Mouse (Mus musculus): ENCODE data around the gene Tmem176b. TPM values are rescaled to one million over a fixed set of nuclear protein-coding genes. Genes with fewer than 3 reads are reported as not detected.
"Not testable (repeated sequence)": the region's sequence is repeated elsewhere in the genome, so short reads cannot be mapped to it uniquely, and the experiment has no call there.

The Tmem176b gene
- polyA plus RNA-seq (2021) = 2,760 TPM

GRCm38 (mm10) chr6:48840973-48841625 lies at the start of gene Tmem176b:
Gene Tmem176b (minus strand): TSS chr6:48841496.
- no peaks in the 10 kb centered on the region for H3K27me3 ChIP-seq
- CTCF ChIA-PET = interaction anchor here (0.8 to 7.3 kb wide), 18 partner anchors 10 to 196 kb away, joined by 3 to 73 read pairs (median 5); partner anchors contain the start of gene Gimap8
- in situ Hi-C loops (cut with MboI; ENCODE audit: low pct_unique_long_range_greater_than_20kb) = no loop called here
- peak; percentile 97 for DNase-seq (ENCODE audit: low read depth, low spot score)
- ATAC-seq = peak; percentile 69
- TF ChIP-seq CTCF (IDR thresholded peaks at IDR 0.05) = no peak
- POLR2A ChIA-PET = interaction anchor here (0.9 to 5.4 kb wide), 14 partner anchors 9 to 195 kb away, joined by 3 to 34 read pairs (median 4); no protein-coding TSS in a partner anchor

- ChIA-PET POLR2A (no interaction called here), CTCF (no interaction called here)
- DNase-seq (ENCODE audit: low read depth, low spot score) (no peak), ATAC-seq (no peak)
- no peak for TF ChIP-seq CTCF (IDR thresholded peaks at IDR 0.05)
- in situ Hi-C loops (cut with MboI; ENCODE audit: low pct_unique_long_range_greater_than_20kb) = no loop called here
- no peaks in the 10 kb centered on the region for H3K27me3 ChIP-seq
Measured at GRCm38 (mm10) chr6:48876510-48877135, 35.3 kb upstream of the Tmem176b start.

GRCm38 (mm10) chr6:48875515-48875914 lies 34.2 kb upstream of the Tmem176b start:
- in situ Hi-C loops (cut with MboI; ENCODE audit: low pct_unique_long_range_greater_than_20kb) = no loop called here
- DNase-seq (ENCODE audit: low read depth, low spot score) (no peak), ATAC-seq (no peak)
- ChIA-PET POLR2A (no interaction called here), CTCF (no interaction called here)
- no peak for TF ChIP-seq CTCF (IDR thresholded peaks at IDR 0.05)
- H3K27me3 ChIP-seq = no peaks in the 10 kb centered on the region

- ChIA-PET POLR2A (no interaction called here), CTCF (interaction anchor here (1.2 kb wide), 1 partner anchor 21 kb away, joined by 3 read pairs; no protein-coding TSS in a partner anchor)
- no peaks in the 10 kb centered on the region for H3K27me3 ChIP-seq
- in situ Hi-C loops (cut with MboI; ENCODE audit: low pct_unique_long_range_greater_than_20kb) = no loop called here
- ATAC-seq (no peak), DNase-seq (ENCODE audit: low read depth, low spot score) (no peak)
- no peak for TF ChIP-seq CTCF (IDR thresholded peaks at IDR 0.05)
Measured at GRCm38 (mm10) chr6:48874576-48874975, 33.3 kb upstream of the Tmem176b start.

GRCm38 (mm10) chr6:48872596-48872995 lies 31.3 kb upstream of the Tmem176b start, which contains the start of gene Aoc1:
Gene Aoc1 (plus strand): TSS chr6:48872896.
- no peak for TF ChIP-seq CTCF (IDR thresholded peaks at IDR 0.05)
- ChIA-PET CTCF (interaction anchor here (1.0 kb wide), 1 partner anchor 39 kb away, joined by 4 read pairs; no protein-coding TSS in a partner anchor), POLR2A (no interaction called here)
- in situ Hi-C loops (cut with MboI; ENCODE audit: low pct_unique_long_range_greater_than_20kb) = no loop called here
- ATAC-seq (no peak), DNase-seq (ENCODE audit: low read depth, low spot score) (no peak)
- H3K27me3 ChIP-seq = no peaks in the 10 kb centered on the region

GRCm38 (mm10) chr6:48869774-48870173 lies 28.5 kb upstream of the Tmem176b start:
- in situ Hi-C loops (cut with MboI; ENCODE audit: low pct_unique_long_range_greater_than_20kb) = loop anchor here (5.0 kb wide), 1 partner anchor 38 kb away; no protein-coding TSS in a partner anchor
- no peak for TF ChIP-seq CTCF (IDR thresholded peaks at IDR 0.05)
- ATAC-seq (peak; percentile 81), DNase-seq (ENCODE audit: low read depth, low spot score) (peak; percentile 90)
- no peaks in the 10 kb centered on the region for H3K27me3 ChIP-seq
- ChIA-PET CTCF (interaction anchor here (0.8 to 2.5 kb wide), 8 partner anchors 10 to 223 kb away, joined by 3 to 8 read pairs (median 4); partner anchors contain the start of gene Gimap8), POLR2A (interaction anchor here (1.4 to 1.8 kb wide), 4 partner anchors 25 to 84 kb away, joined by 5 to 8 read pairs (median 6); partner anchors contain the start of genes Tmem176a and Tmem176b)

- ATAC-seq (no peak), DNase-seq (ENCODE audit: low read depth, low spot score) (no peak)
- CTCF ChIA-PET = no interaction called here
- no peaks in the 10 kb centered on the region for H3K27me3 ChIP-seq
- no peak for TF ChIP-seq CTCF (IDR thresholded peaks at IDR 0.05)
- in situ Hi-C loops (cut with MboI; ENCODE audit: low pct_unique_long_range_greater_than_20kb) = loop anchor here (5.0 kb wide), 1 partner anchor 40 kb away; no protein-coding TSS in a partner anchor
- POLR2A ChIA-PET = interaction anchor here (0.9 to 1.7 kb wide), 2 partner anchors 30 to 87 kb away, joined by 5 to 9 read pairs; no protein-coding TSS in a partner anchor
Measured at GRCm38 (mm10) chr6:48867158-48867557, 25.9 kb upstream of the Tmem176b start.

GRCm38 (mm10) chr6:48866355-48866950 lies 25.2 kb upstream of the Tmem176b start:
- CTCF ChIA-PET = interaction anchor here (0.8 to 0.9 kb wide), 2 partner anchors 23 to 25 kb away, joined by 3 read pairs; partner anchors contain the start of gene Tmem176b
- DNase-seq (ENCODE audit: low read depth, low spot score); ATAC-seq; H3K27me3 ChIP-seq: not testable (repeated sequence)
- in situ Hi-C loops (cut with MboI; ENCODE audit: low pct_unique_long_range_greater_than_20kb) = loop anchor here (5.0 kb wide), 1 partner anchor 41 kb away; no protein-coding TSS in a partner anchor
- POLR2A ChIA-PET = interaction anchor here (0.8 to 1.7 kb wide), 2 partner anchors 30 kb away, joined by 3 to 9 read pairs; no protein-coding TSS in a partner anchor

GRCm38 (mm10) chr6:48865152-48865745 lies 24.0 kb upstream of the Tmem176b start:
- no peaks in the 10 kb centered on the region for H3K27me3 ChIP-seq
- POLR2A ChIA-PET = no interaction called here
- in situ Hi-C loops (cut with MboI; ENCODE audit: low pct_unique_long_range_greater_than_20kb) = loop anchor here (5.0 kb wide), 1 partner anchor 42 kb away; no protein-coding TSS in a partner anchor
- CTCF ChIA-PET = interaction anchor here (0.8 to 12.0 kb wide), 2 partner anchors 24 to 91 kb away, joined by 3 to 124 read pairs; no protein-coding TSS in a partner anchor
- TF ChIP-seq CTCF (IDR thresholded peaks at IDR 0.05) = no peak
- ATAC-seq (no peak), DNase-seq (ENCODE audit: low read depth, low spot score) (no peak)

- ChIA-PET POLR2A (interaction anchor here (0.6 kb wide), 1 partner anchor 120 kb away, joined by 5 read pairs; no protein-coding TSS in a partner anchor), CTCF (interaction anchor here (12.0 kb wide), 1 partner anchor 92 kb away, joined by 124 read pairs; no protein-coding TSS in a partner anchor)
- in situ Hi-C loops (cut with MboI; ENCODE audit: low pct_unique_long_range_greater_than_20kb) = loop anchor here (5.0 kb wide), 2 partner anchors 43 to 93 kb away; no protein-coding TSS in a partner anchor
- TF ChIP-seq CTCF (IDR thresholded peaks at IDR 0.05) = no peak
- no peak for ATAC-seq
- DNase-seq (ENCODE audit: low read depth, low spot score) = no peak
- no peaks in the 10 kb centered on the region for H3K27me3 ChIP-seq
Measured at GRCm38 (mm10) chr6:48864723-48865122, 23.4 kb upstream of the Tmem176b start.
